Mouse (Mus musculus) embryonic facial prominence, embryonic 12.5 days (tissue): Measurements from ENCODE around the gene Cyp17a1. TPM values are rescaled to one million over a fixed set of nuclear protein-coding genes. Genes with fewer than 3 reads are reported as not detected.

Source experiments
- ATAC-seq: fragments of 200-750 bp; cut with Nextera tagmentation; 2 replicates; pipeline ENCODE4 v1.8.0; 2017; ENCODE audit not compliant: insufficient number of reproducible peaks, insufficient read depth, low FRiP score, low TSS enrichment
- H3K27ac ChIP-seq: fragments of 300-500 bp; sonication (generic); 2 replicates; pipeline ENCODE4 v1.5.1; 2016; ENCODE audit warnings: mild to moderate bottlenecking
- H3K27me3 ChIP-seq: fragments of 300-500 bp; sonication (generic); 2 replicates; pipeline ENCODE4 v1.6.1; 2016; ENCODE audit warnings: mild to moderate bottlenecking, moderate library complexity
- H3K36me3 ChIP-seq: fragments of 300-500 bp; sonication (generic); 2 replicates; pipeline ENCODE4 v1.6.1; 2016; ENCODE audit warnings: mild to moderate bottlenecking
- H3K4me1 ChIP-seq: fragments of 300-500 bp; sonication (generic); 2 replicates; pipeline ENCODE4 v1.6.1; 2016
- H3K4me2 ChIP-seq: fragments of 300-500 bp; sonication (generic); replicated peaks from 2 replicates; pipeline ENCODE4 v1.6.1; 2016; ENCODE audit warnings: mild to moderate bottlenecking, moderate library complexity
- H3K4me3 ChIP-seq: fragments of 300-500 bp; sonication (generic); 2 replicates; pipeline ENCODE4 v1.5.1; 2016; ENCODE audit warnings: mild to moderate bottlenecking
- H3K9ac ChIP-seq: fragments of 300-500 bp; sonication (generic); 2 replicates; pipeline ENCODE4 v1.6.1; 2016; ENCODE audit warnings: mild to moderate bottlenecking, moderate library complexity
- H3K9me3 ChIP-seq: fragments of 300-500 bp; sonication (generic); 2 replicates; pipeline ENCODE4 v1.6.1; 2016; ENCODE audit warnings: mild to moderate bottlenecking, moderate library complexity
- WGBS: fragments of 180-500 bp; shearing (Covaris S2); methylation state at CpG from one replicate; pipeline ENCODE4 v1.1.7; 2016; 5-methylcytosine and 5-hydroxymethylcytosine counted together
- polyA plus RNA-seq: library from polyadenylated mRNA; unstranded; fragments of >200 nt; fragmentation: Nextera tagmentation; extraction: Ambion mirVana; gene quantifications from 2 replicates; pipeline ENCODE4 v1.2.1, GENCODE M21; 2016

The Cyp17a1 gene
- polyA plus RNA-seq, 1 experiment from 2014 or later = 0.26 TPM

GRCm38 (mm10) chr19:46639496-46639895, 33.5 kb downstream of the Cyp17a1 start:
- Histone ChIP-seq H3K27ac (peak overlapping the region; percentile 51; the same call in 1 of the 2 replicates), H3K4me2 (no peak overlapping the region), H3K27me3 (no peaks in the 10 kb centered on the region), H3K4me3 (no peak overlapping the region), H3K36me3 (0 out of 2 replicates have a peak, but pooled peaks cover 3% of the 10 kb centered on the region), H3K9me3 (no peaks in the 10 kb centered on the region), H3K9ac (no peak overlapping the region; the same call in 1 of the 2 replicates), H3K4me1 (peaks cover 65% of the 10 kb centered on the region)
- ATAC-seq = no peak
- 72% methylated on average over 14 of the region's 14 CpGs for WGBS

GRCm38 (mm10) chr19:46639053-46639452, 33.9 kb downstream of the Cyp17a1 start:
- no peak overlapping the region for H3K4me3 ChIP-seq
- 0 out of 2 replicates have a peak overlapping the region, but pooled peaks have one; percentile 51 for H3K27ac ChIP-seq
- no peaks in the 10 kb centered on the region for H3K27me3 ChIP-seq
- no peak overlapping the region for H3K4me2 ChIP-seq
- peaks cover 61% of the 10 kb centered on the region for H3K4me1 ChIP-seq
- no peaks in the 10 kb centered on the region for H3K9me3 ChIP-seq
- ATAC-seq = no peak
- 0 out of 2 replicates have a peak, but pooled peaks cover 3% of the 10 kb centered on the region for H3K36me3 ChIP-seq
- H3K9ac ChIP-seq = no peak overlapping the region; the same call in 1 of the 2 replicates

- Histone ChIP-seq H3K36me3 (0 out of 2 replicates have a peak, but pooled peaks cover 3% of the 10 kb centered on the region), H3K9ac (no peak overlapping the region), H3K4me1 (peaks cover 46% of the 10 kb centered on the region), H3K27ac (no peak overlapping the region), H3K27me3 (no peaks in the 10 kb centered on the region), H3K4me3 (no peak overlapping the region), H3K4me2 (no peak overlapping the region), H3K9me3 (no peaks in the 10 kb centered on the region)
- no peak for ATAC-seq
- 68% methylated on average over 6 of the region's 6 CpGs for WGBS
These were observed 35.4 kb downstream of the Cyp17a1 start for GRCm38 (mm10) chr19:46637598-46637997.

GRCm38 (mm10) chr19:46635766-46636165, 37.2 kb downstream of the Cyp17a1 start:
- Histone ChIP-seq H3K4me2 (no peak overlapping the region), H3K4me1 (peaks cover 28% of the 10 kb centered on the region; the same call in 1 of the 2 replicates), H3K27ac (no peak overlapping the region), H3K9ac (no peak overlapping the region), H3K4me3 (no peak overlapping the region), H3K27me3 (no peaks in the 10 kb centered on the region), H3K36me3 (peaks cover 8% of the 10 kb centered on the region; the same call in 1 of the 2 replicates), H3K9me3 (no peaks in the 10 kb centered on the region)
- no peak for ATAC-seq
- 58% methylated on average over 9 of the region's 9 CpGs for WGBS

- H3K36me3 ChIP-seq = peaks cover 14% of the 10 kb centered on the region
- no peak overlapping the region for H3K27ac ChIP-seq
- WGBS = 85% methylated on average over 9 of the region's 9 CpGs
- no peaks in the 10 kb centered on the region for H3K27me3 ChIP-seq
- no peak overlapping the region for H3K4me3 ChIP-seq
- H3K4me1 ChIP-seq = peaks cover 13% of the 10 kb centered on the region; the same call in 1 of the 2 replicates
- H3K9me3 ChIP-seq = no peaks in the 10 kb centered on the region
- H3K4me2 ChIP-seq = no peak overlapping the region
- ATAC-seq = no peak
- H3K9ac ChIP-seq = no peak overlapping the region
These were observed 41.3 kb downstream of the Cyp17a1 start for GRCm38 (mm10) chr19:46631637-46632036.

GRCm38 (mm10) chr19:46629807-46630206, 43.2 kb downstream of the Cyp17a1 start:
- peaks cover 15% of the 10 kb centered on the region for H3K4me1 ChIP-seq
- 0 out of 2 replicates have a peak overlapping the region, but pooled peaks have one; percentile 24 for H3K27ac ChIP-seq
- WGBS = 79% methylated on average over 9 of the region's 9 CpGs
- no peaks in the 10 kb centered on the region for H3K27me3 ChIP-seq
- H3K4me3 ChIP-seq = no peak overlapping the region
- H3K4me2 ChIP-seq = no peak overlapping the region
- H3K9me3 ChIP-seq = no peaks in the 10 kb centered on the region
- peaks cover 24% of the 10 kb centered on the region for H3K36me3 ChIP-seq
- no peak for ATAC-seq
- H3K9ac ChIP-seq = no peak overlapping the region

- 88% methylated on average over 10 of the region's 10 CpGs for WGBS
- no peak overlapping the region for H3K27ac ChIP-seq
- H3K4me1 ChIP-seq = peaks cover 28% of the 10 kb centered on the region
- H3K9ac ChIP-seq = no peak overlapping the region
- no peak for ATAC-seq
- no peak overlapping the region for H3K4me2 ChIP-seq
- H3K4me3 ChIP-seq = no peak overlapping the region
- peaks cover 26% of the 10 kb centered on the region for H3K36me3 ChIP-seq
- no peaks in the 10 kb centered on the region for H3K27me3 ChIP-seq
- H3K9me3 ChIP-seq = no peaks in the 10 kb centered on the region
These were observed 44.6 kb downstream of the Cyp17a1 start for GRCm38 (mm10) chr19:46628403-46628802.

- Histone ChIP-seq H3K4me1 (peaks cover 57% of the 10 kb centered on the region), H3K9ac (no peak overlapping the region), H3K4me3 (no peak overlapping the region), H3K27me3 (no peaks in the 10 kb centered on the region), H3K27ac (no peak overlapping the region), H3K4me2 (no peak overlapping the region), H3K36me3 (peaks cover 21% of the 10 kb centered on the region), H3K9me3 (no peaks in the 10 kb centered on the region)
- no peak for ATAC-seq
- 55% methylated on average over 10 of the region's 10 CpGs for WGBS
These were observed 47.5 kb downstream of the Cyp17a1 start for GRCm38 (mm10) chr19:46625519-46625918.

- Histone ChIP-seq H3K9ac (no peak overlapping the region), H3K4me1 (peaks cover 58% of the 10 kb centered on the region), H3K9me3 (no peaks in the 10 kb centered on the region), H3K27me3 (no peaks in the 10 kb centered on the region), H3K36me3 (peaks cover 21% of the 10 kb centered on the region), H3K4me2 (peak overlapping the region; percentile 57), H3K4me3 (no peak overlapping the region), H3K27ac (peak overlapping the region; percentile 88; the same call in 1 of the 2 replicates)
- WGBS = 89% methylated on average over 12 of the region's 12 CpGs
- ATAC-seq = no peak
These were observed 48.0 kb downstream of the Cyp17a1 start for GRCm38 (mm10) chr19:46625015-46625414.

- H3K4me2 ChIP-seq = peak overlapping the region; percentile 57
- H3K4me3 ChIP-seq = peak overlapping the region; percentile 30
- 0 out of 2 replicates have a peak, but pooled peaks have one; percentile 24 for ATAC-seq
- peaks cover 63% of the 10 kb centered on the region for H3K4me1 ChIP-seq
- H3K27ac ChIP-seq = peak overlapping the region; percentile 88
- peak overlapping the region; percentile 54 for H3K9ac ChIP-seq
- 12% methylated on average over 19 of the region's 19 CpGs for WGBS
- no peaks in the 10 kb centered on the region for H3K27me3 ChIP-seq
- no peaks in the 10 kb centered on the region for H3K9me3 ChIP-seq
- H3K36me3 ChIP-seq = peaks cover 21% of the 10 kb centered on the region
These were observed 48.9 kb downstream of the Cyp17a1 start for GRCm38 (mm10) chr19:46623790-46624772.

GRCm38 (mm10) chr19:46623194-46623667, 49.7 kb downstream of the Cyp17a1 start:
- no peaks in the 10 kb centered on the region for H3K27me3 ChIP-seq
- H3K9me3 ChIP-seq = no peaks in the 10 kb centered on the region
- peaks cover 16% of the 10 kb centered on the region for H3K36me3 ChIP-seq
- WGBS = 5% methylated on average over 14 of the region's 16 CpGs
- peak; percentile 59; the same call in 1 of the 2 replicates for ATAC-seq
- peak overlapping the region; percentile 30 for H3K4me3 ChIP-seq
- H3K4me1 ChIP-seq = peaks cover 71% of the 10 kb centered on the region
- H3K4me2 ChIP-seq = peak overlapping the region; percentile 57
- H3K27ac ChIP-seq = peak overlapping the region; percentile 88
- H3K9ac ChIP-seq = peak overlapping the region; percentile 54
